ENCODE assay signal across 30 mouse cellular contexts in genomic region chr9:62232649-62233048, GRCm38 (mm10). TPM values are rescaled to one million over a fixed set of nuclear protein-coding genes. Genes with fewer than 3 reads are reported as not detected.
A peak's percentile ranks its signal among the peaks of the same experiment; 100 is the strongest.
DNase-seq lines count a peak whose midpoint lies in the region; ATAC-seq lines count a peak whose summit lies in the region.
"Had no signal": no experiment of that assay in that cellular context is flagged by ENCODE, and none has a peak within 500 bp of the region (broad histone marks: within the 10 kb centered on the region; RNA-seq: fewer than 3 reads in every experiment).

No protein-coding gene starts in this region.

- no peak for DNase-seq in heart, postnatal 25 days (ENCODE audit: low spot score)
- no peak for DNase-seq in kidney, postnatal 14 days
- peak; percentile 29 for DNase-seq in testis, postnatal 10 days (ENCODE audit: low spot score)
- DNase-seq in testis, postnatal 14 days (ENCODE audit: low spot score), result no peak
- DNase-seq: adrenal gland, postnatal 10 days; adrenal gland, postnatal 36 days; cerebellum, adult 18-20 months; cerebellum, adult 9-10 months; cerebellum, postnatal 14 days; gastrocnemius, postnatal 10 days; gastrocnemius, postnatal 36 days; heart, postnatal 10 days had no signal

- intact Hi-C loops in heart, postnatal 25 days (cut with DNase I), result no loop called here

- no peak overlapping the region for H3K4me3 ChIP-seq in heart, embryonic 11.5 days (ENCODE audit: low read depth, low read length)
- no peak overlapping the region for H3K4me3 ChIP-seq in kidney, embryonic 14.5 days (ENCODE audit: low read length)
- H3K4me3 ChIP-seq: forebrain, embryonic 10.5 days; forebrain, embryonic 13.5 days; heart, embryonic 15.5 days; hindbrain, embryonic 10.5 days; hindbrain, embryonic 13.5 days; intestine, embryonic 15.5 days had no signal

- no peaks in the 10 kb centered on the region for H3K36me3 ChIP-seq in heart, embryonic 11.5 days (ENCODE audit: control insufficient read depth, insufficient read depth, low read length)
- no peaks in the 10 kb centered on the region for H3K36me3 ChIP-seq in kidney, embryonic 14.5 days (ENCODE audit: control insufficient read depth, insufficient read depth, low read length)
- H3K36me3 ChIP-seq: forebrain, embryonic 10.5 days; heart, embryonic 15.5 days; hindbrain, embryonic 10.5 days; hindbrain, embryonic 13.5 days; intestine, embryonic 15.5 days had no signal

- peak overlapping the region; percentile 47 for H3K27ac ChIP-seq in heart, embryonic 11.5 days (ENCODE audit: low read depth, low read length)
- H3K27ac ChIP-seq in kidney, embryonic 14.5 days (ENCODE audit: low read depth, low read length), result no peak overlapping the region
- H3K27ac ChIP-seq: forebrain, embryonic 10.5 days; forebrain, embryonic 13.5 days; heart, embryonic 15.5 days; hindbrain, embryonic 10.5 days; hindbrain, embryonic 13.5 days; intestine, embryonic 15.5 days had no signal

- no peak overlapping the region for H3K9ac ChIP-seq in heart, embryonic 11.5 days (ENCODE audit: low read depth, low read length)
- no peak overlapping the region for H3K9ac ChIP-seq in kidney, embryonic 14.5 days (ENCODE audit: low read depth, low read length)
- H3K9ac ChIP-seq: forebrain, embryonic 13.5 days; heart, embryonic 15.5 days; hindbrain, embryonic 13.5 days; intestine, embryonic 15.5 days had no signal

- H3K4me2 ChIP-seq in heart, embryonic 11.5 days, result no peak overlapping the region
- no peak overlapping the region for H3K4me2 ChIP-seq in kidney, embryonic 14.5 days (replicated peaks; ENCODE audit: low read depth, low read length)
- H3K4me2 ChIP-seq: forebrain, embryonic 13.5 days; heart, embryonic 15.5 days; hindbrain, embryonic 13.5 days; intestine, embryonic 15.5 days had no signal

- no peak for ATAC-seq in heart, embryonic 11.5 days (replicated peaks; ENCODE audit: insufficient number of reproducible peaks, low FRiP score, low TSS enrichment)
- 0 out of 2 replicates have a peak, but pooled peaks have one; percentile 52 for ATAC-seq in kidney, embryonic 14.5 days (ENCODE audit: low FRiP score, low TSS enrichment)
- ATAC-seq: CD4-positive, CD25-positive, alpha-beta regulatory T cell, adult 4 months; forebrain, embryonic 13.5 days; forebrain, embryonic 16.5 days; hindbrain, embryonic 16.5 days; intestine, embryonic 15.5 days had no signal

- peaks cover 25% of the 10 kb centered on the region for H3K4me1 ChIP-seq in heart, embryonic 11.5 days (ENCODE audit: control insufficient read depth, insufficient read depth, low read length)
- peaks cover 5% of the 10 kb centered on the region; the same call in 1 of the 2 replicates for H3K4me1 ChIP-seq in kidney, embryonic 14.5 days (ENCODE audit: control insufficient read depth, insufficient read depth, low read length)

- no peaks in the 10 kb centered on the region for H3K27me3 ChIP-seq in heart, embryonic 11.5 days (ENCODE audit: control insufficient read depth, insufficient read depth, low read length)
- no peaks in the 10 kb centered on the region for H3K27me3 ChIP-seq in kidney, embryonic 14.5 days (ENCODE audit: control insufficient read depth, insufficient read depth, low read length)
- H3K27me3 ChIP-seq: forebrain, embryonic 13.5 days; heart, embryonic 15.5 days; hindbrain, embryonic 13.5 days; intestine, embryonic 15.5 days had no signal

- 18% methylated on average over 1 of the region's 1 CpGs for WGBS in heart, embryonic 11.5 days (ENCODE audit: insufficient replicate concordance)
- WGBS in kidney, embryonic 14.5 days, result 38% methylated on average over 1 of the region's 1 CpGs

- H3K9me3 ChIP-seq in heart, embryonic 11.5 days (replicated peaks; ENCODE audit: control insufficient read depth, low read length), result no peaks in the 10 kb centered on the region
- no peaks in the 10 kb centered on the region for H3K9me3 ChIP-seq in kidney, embryonic 14.5 days (ENCODE audit: control insufficient read depth, low read length)
- H3K9me3 ChIP-seq: forebrain, embryonic 10.5 days; heart, embryonic 15.5 days; hindbrain, embryonic 10.5 days; hindbrain, embryonic 13.5 days; intestine, embryonic 15.5 days had no signal

RNA-seq across cellular contexts. Expression of gene Spesp1, which starts 49.4 kb away (rescaled TPM):
- polyA plus RNA-seq in heart, embryonic 11.5 days (2014; fragmentation: Nextera tagmentation; extraction: Ambion mirVana), result not detected in 2 replicates
- not detected for total RNA-seq in heart, postnatal 25 days (2021)
- not detected in 2 replicates for polyA plus RNA-seq in kidney, embryonic 14.5 days (2014; fragmentation: Nextera tagmentation; extraction: Ambion mirVana)
- total RNA-seq: adrenal gland, postnatal 10 days; adrenal gland, postnatal 36 days; gastrocnemius, adult 18-20 months; gastrocnemius, postnatal 10 days; gastrocnemius, postnatal 36 days; granulocyte monocyte progenitor cell, adult 5-6 weeks; heart, adult 8-10 months; heart, postnatal 10 days; MEL had no signal
- polyA plus RNA-seq: C2C12; CD4-positive, CD25-positive, alpha-beta regulatory T cell, adult 4 months; embryonic facial prominence, embryonic 11.5 days; embryonic facial prominence, embryonic 14.5 days; forebrain, embryonic 13.5 days; forebrain, embryonic 16.5 days; heart, embryonic 15.5 days; hindbrain, embryonic 10.5 days; hindbrain, embryonic 13.5 days; hindbrain, embryonic 16.5 days; intestine, embryonic 15.5 days had no signal
